Mouse (Mus musculus): ENCODE measurements around the gene Fgf5.

Gene Fgf5

GRCm38 (mm10) chr5:98306528-98306927, 52.5 kb downstream of the Fgf5 start:
- DNase-seq = no peak

- no peak for DNase-seq
Observed at GRCm38 (mm10) chr5:98326625-98327024, 72.6 kb downstream of the Fgf5 start.
